Mouse (Mus musculus): ENCODE results near the gene Grm6.

Gene Grm6

GRCm38 (mm10) chr11:50914461-50914860 is 64.0 kb downstream of the Grm6 start:
- no peak for DNase-seq (ENCODE audit: low spot score)

All from c-Kit-positive CD71-positive TER-119-positive erythroid progenitor cells, embryonic 14.5 days (primary cell).